Mouse (Mus musculus): Measurements from ENCODE around the gene Patj. TPM values are rescaled to one million over a fixed set of nuclear protein-coding genes. Genes with fewer than 3 reads are reported as not detected.
"Not testable (repeated sequence)": the region's sequence is repeated elsewhere in the genome, so short reads cannot be mapped to it uniquely, and the experiment has no call there.

Patj gene
- polyA plus RNA-seq, 1 experiment from 2014 or later: 2.8 TPM

DNA sequence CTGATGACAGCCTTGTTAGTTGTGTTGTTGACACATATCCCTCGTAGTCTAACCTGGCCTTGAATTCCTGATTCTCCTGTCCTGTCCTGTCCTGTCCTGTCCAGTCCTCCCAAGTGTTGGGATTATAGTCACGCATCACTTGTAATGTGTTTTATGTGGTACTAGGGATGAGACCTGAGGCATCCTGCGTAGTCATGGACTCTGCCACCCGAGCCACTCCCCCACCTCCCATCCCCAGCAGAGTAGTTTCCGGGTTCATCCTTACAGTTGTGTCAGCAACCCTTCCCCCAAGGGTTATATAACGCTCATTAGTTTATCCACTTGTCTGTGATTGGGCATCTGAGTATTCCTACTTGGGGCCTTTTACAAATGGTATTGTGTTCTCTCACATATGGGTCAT is 8.8 kb downstream of the Patj start:
- TF ChIP-seq CTCF (IDR thresholded peaks at IDR 0.05; ENCODE audit: low read depth) (no peak), EP300 (IDR thresholded peaks at IDR 0.05; ENCODE audit: low read depth) (no peak)
- WGBS (ENCODE audit: insufficient replicate concordance): 88% methylated on average over 6 of the region's 6 CpGs
- no peak for DNase-seq
- no peak for ATAC-seq
- H3K36me3 ChIP-seq (replicated peaks; ENCODE audit: insufficient read depth, low read length): no peaks in the 10 kb centered on the region
- H3K4me2 ChIP-seq (ENCODE audit: low read depth, low read length): no peak overlapping the region
- H3K27ac ChIP-seq (ENCODE audit: low read depth): no peak overlapping the region
- H3K4me3 ChIP-seq (ENCODE audit: low read depth, low read length): no peak overlapping the region
- no peaks in the 10 kb centered on the region for H3K27me3 ChIP-seq (ENCODE audit: insufficient read depth, low read length)
- H3K4me1 ChIP-seq (ENCODE audit: insufficient read depth): 0 out of 2 replicates have a peak, but pooled peaks cover 2% of the 10 kb centered on the region
- H3K9me3 ChIP-seq (ENCODE audit: low read length): no peaks in the 10 kb centered on the region
- no peak overlapping the region for H3K9ac ChIP-seq (replicated peaks)

DNA sequence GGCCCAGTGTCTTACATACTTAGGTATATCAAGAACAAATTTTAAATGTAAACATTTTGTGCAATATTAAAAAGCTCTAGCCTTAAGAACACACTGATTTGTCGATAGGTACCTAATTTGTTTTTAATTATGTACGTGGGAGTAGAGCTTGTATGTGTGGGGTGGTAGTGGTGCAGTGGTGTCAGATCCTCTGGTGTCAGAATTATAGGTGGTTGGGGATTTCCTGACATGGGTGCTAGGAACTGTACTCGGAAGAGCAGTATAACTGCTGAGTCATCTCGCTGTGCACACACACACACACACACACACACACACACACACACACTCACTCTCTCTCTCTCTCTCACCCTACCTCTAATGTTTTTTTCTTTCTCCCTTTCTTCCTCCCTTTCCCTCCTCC is 12.9 kb downstream of the Patj start:
- DNase-seq: no peak

DNA sequence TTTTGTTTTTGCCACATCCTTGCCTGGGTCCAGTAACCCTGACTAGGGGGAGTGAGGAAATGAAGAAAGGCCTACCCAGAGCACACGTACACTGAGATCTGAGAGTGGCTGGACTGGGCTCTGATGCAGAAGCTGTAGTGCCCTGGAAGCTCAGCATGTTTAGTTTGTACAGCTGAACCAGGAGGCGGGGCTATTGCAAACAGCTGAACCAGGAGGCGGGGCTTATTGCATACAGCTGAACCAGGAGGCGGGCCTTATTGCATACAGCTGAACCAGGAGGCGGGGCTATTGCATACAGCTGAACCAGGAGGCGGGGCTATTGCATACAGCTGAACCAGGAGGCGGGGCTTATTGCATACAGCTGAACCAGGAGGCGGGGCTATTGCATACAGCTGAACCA is 19.6 kb downstream of the Patj start:
- not testable (repeated sequence) for H3K4me3 ChIP-seq (ENCODE audit: low read depth, low read length); H3K4me2 ChIP-seq (ENCODE audit: low read depth, low read length); ATAC-seq; H3K36me3 ChIP-seq (replicated peaks; ENCODE audit: insufficient read depth, low read length); H3K27me3 ChIP-seq (ENCODE audit: insufficient read depth, low read length); H3K4me1 ChIP-seq (ENCODE audit: insufficient read depth); H3K9me3 ChIP-seq (ENCODE audit: low read length); H3K27ac ChIP-seq (ENCODE audit: low read depth); H3K9ac ChIP-seq (replicated peaks); DNase-seq
- 85% methylated on average over 8 of the region's 8 CpGs for WGBS (ENCODE audit: insufficient replicate concordance)

More for the DNA sequence above, 12.9 kb downstream of the Patj start:
- H3K27me3 ChIP-seq (ENCODE audit: insufficient read depth, low read length): no peaks in the 10 kb centered on the region
- H3K4me2 ChIP-seq (ENCODE audit: low read depth, low read length): no peak overlapping the region
- H3K9me3 ChIP-seq (ENCODE audit: low read length): no peaks in the 10 kb centered on the region
- no peak overlapping the region for H3K4me3 ChIP-seq (ENCODE audit: low read depth, low read length)
- ATAC-seq: no peak
- TF ChIP-seq CTCF (IDR thresholded peaks at IDR 0.05; ENCODE audit: low read depth) (no peak), EP300 (IDR thresholded peaks at IDR 0.05; ENCODE audit: low read depth) (no peak)
- WGBS (ENCODE audit: insufficient replicate concordance): 74% methylated on average over 4 of the region's 4 CpGs
- no peaks in the 10 kb centered on the region for H3K36me3 ChIP-seq (replicated peaks; ENCODE audit: insufficient read depth, low read length)
- H3K4me1 ChIP-seq (ENCODE audit: insufficient read depth): no peaks in the 10 kb centered on the region
- no peak overlapping the region for H3K27ac ChIP-seq (ENCODE audit: low read depth)
- no peak overlapping the region for H3K9ac ChIP-seq (replicated peaks)

DNA sequence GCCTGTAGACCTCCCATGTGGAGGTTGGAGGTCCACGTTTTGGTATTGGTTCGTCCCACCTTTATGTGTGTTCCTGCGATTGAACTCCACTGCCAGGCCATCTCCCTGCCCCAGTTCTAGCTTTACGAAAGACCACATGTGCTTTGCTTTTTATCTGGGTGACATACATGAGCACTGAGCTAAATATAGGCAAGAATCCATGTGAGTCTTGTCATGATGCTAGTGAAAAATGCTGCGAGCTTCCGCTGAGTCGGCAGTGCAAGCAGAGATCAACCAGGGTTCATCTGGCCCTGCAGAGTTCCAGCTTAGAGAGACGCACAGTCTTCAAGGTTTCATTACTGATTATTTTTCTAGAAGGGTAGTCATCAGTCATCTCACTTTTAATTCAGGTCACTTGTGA is 32.8 kb downstream of the Patj start:
- Histone ChIP-seq H3K4me3 (ENCODE audit: low read depth, low read length) (no peak overlapping the region), H3K36me3 (replicated peaks; ENCODE audit: insufficient read depth, low read length) (no peaks in the 10 kb centered on the region), H3K27ac (ENCODE audit: low read depth) (no peak overlapping the region), H3K4me1 (ENCODE audit: insufficient read depth) (no peaks in the 10 kb centered on the region), H3K27me3 (ENCODE audit: insufficient read depth, low read length) (no peaks in the 10 kb centered on the region), H3K9me3 (ENCODE audit: low read length) (no peaks in the 10 kb centered on the region), H3K4me2 (ENCODE audit: low read depth, low read length) (no peak overlapping the region), H3K9ac (replicated peaks) (no peak overlapping the region)
- 77% methylated on average over 8 of the region's 8 CpGs for WGBS (ENCODE audit: insufficient replicate concordance)
- DNase-seq (no peak), ATAC-seq (no peak)
- TF ChIP-seq EP300 (IDR thresholded peaks at IDR 0.05; ENCODE audit: low read depth) (no peak), CTCF (IDR thresholded peaks at IDR 0.05; ENCODE audit: low read depth) (no peak)

DNA sequence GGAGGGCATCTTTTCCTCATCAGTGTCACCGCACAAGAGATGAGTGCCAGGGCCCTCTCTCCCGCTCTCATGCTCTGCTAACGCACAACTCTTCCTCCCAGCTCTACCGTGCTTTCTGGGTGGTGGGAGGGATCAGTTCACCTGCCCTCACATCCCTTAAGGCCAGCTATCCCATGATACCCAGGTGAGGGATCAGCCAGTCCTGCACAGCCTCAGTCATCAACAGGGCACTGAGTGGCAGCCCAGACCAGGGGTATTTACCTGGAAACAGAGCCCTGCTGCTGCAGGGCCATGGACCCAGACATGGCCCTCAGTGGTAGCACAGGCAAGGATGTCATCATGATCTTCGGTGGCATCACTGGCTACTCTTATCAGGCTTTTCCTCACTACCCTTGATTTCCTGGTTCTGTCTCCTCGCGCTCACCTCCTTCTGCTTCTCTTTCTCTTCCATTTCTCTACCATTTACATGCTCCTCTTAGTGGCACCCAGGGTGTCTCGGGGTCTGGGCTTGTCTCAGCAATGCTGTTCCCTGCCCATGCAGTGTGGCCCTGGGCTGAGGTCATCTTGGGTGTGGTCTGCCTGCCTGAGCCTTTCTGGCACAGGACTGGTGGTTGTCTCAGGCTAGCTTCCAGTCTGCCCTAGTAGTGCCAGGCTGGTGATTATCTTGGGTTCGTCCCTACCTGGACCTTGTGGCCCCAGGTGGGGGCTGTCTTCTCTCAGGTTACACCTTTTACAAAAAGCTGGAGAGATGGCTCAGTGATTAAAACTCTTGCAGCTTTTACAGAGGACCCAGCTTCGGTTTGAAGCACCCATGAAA is 40.3 kb downstream of the Patj start:
- Histone ChIP-seq H3K4me1 (ENCODE audit: insufficient read depth) (no peaks in the 10 kb centered on the region), H3K4me2 (ENCODE audit: low read depth, low read length) (peak overlapping the region; percentile 59; the same call in 1 of the 2 replicates), H3K9ac (replicated peaks) (no peak overlapping the region), H3K9me3 (ENCODE audit: low read length) (no peaks in the 10 kb centered on the region), H3K27me3 (ENCODE audit: insufficient read depth, low read length) (no peaks in the 10 kb centered on the region), H3K27ac (ENCODE audit: low read depth) (peak overlapping the region; percentile 72; the same call in 1 of the 2 replicates), H3K4me3 (ENCODE audit: low read depth, low read length) (no peak overlapping the region), H3K36me3 (replicated peaks; ENCODE audit: insufficient read depth, low read length) (no peaks in the 10 kb centered on the region)
- 74% methylated on average over 10 of the region's 10 CpGs for WGBS (ENCODE audit: insufficient replicate concordance)
- ATAC-seq: no peak
- no peak for TF ChIP-seq CTCF (IDR thresholded peaks at IDR 0.05; ENCODE audit: low read depth)
- TF ChIP-seq EP300 (IDR thresholded peaks at IDR 0.05; ENCODE audit: low read depth): no peak
- no peak for DNase-seq

DNA sequence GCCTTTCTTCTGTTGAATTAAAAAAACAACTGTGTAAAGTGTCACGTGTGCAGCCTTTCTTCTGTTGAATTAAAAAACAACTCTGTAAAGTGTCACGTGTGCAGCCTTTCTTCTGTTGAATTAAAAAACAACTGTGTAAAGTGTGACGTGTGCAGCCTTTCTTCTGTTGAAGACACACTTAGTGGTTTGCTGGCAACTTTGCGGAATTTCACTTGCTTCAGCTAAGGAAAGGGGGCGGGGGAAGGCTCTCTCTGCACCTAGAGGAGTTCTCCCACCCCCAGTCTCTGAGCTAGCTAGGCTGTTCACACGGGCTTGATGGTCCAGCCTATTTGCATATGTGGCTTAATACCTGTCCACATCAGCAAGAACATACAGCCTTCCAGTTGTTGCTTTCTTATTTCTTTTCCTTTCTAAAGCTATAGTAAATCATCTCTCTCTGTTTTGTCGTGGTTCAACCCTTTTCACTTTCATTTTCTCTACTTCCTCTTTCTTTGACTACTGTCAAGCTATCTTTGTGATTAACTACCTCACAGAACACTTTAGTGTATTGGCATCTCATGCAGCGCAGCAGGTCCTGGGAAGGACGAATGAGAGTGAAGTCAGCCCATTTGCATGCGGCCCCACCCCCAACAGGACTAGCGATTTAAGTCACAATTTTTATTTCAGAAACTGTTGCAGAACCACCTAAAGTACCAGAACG is 41.2 kb downstream of the Patj start:
- peak; percentile 42 for DNase-seq
- peak overlapping the region; percentile 72; the same call in 1 of the 2 replicates for H3K27ac ChIP-seq (ENCODE audit: low read depth)
- TF ChIP-seq CTCF (IDR thresholded peaks at IDR 0.05; ENCODE audit: low read depth): no peak
- no peak for TF ChIP-seq EP300 (IDR thresholded peaks at IDR 0.05; ENCODE audit: low read depth)
- WGBS (ENCODE audit: insufficient replicate concordance): 27% methylated on average over 12 of the region's 12 CpGs
- no peaks in the 10 kb centered on the region for H3K36me3 ChIP-seq (replicated peaks; ENCODE audit: insufficient read depth, low read length)
- ATAC-seq: peak; percentile 73
- peak overlapping the region; percentile 49 for H3K4me3 ChIP-seq (ENCODE audit: low read depth, low read length)
- no peaks in the 10 kb centered on the region for H3K27me3 ChIP-seq (ENCODE audit: insufficient read depth, low read length)
- H3K4me2 ChIP-seq (ENCODE audit: low read depth, low read length): peak overlapping the region; percentile 59
- H3K9ac ChIP-seq (replicated peaks): peak overlapping the region; percentile 22; the same call in 1 of the 2 replicates
- no peaks in the 10 kb centered on the region for H3K4me1 ChIP-seq (ENCODE audit: insufficient read depth)
- H3K9me3 ChIP-seq (ENCODE audit: low read length): no peaks in the 10 kb centered on the region

Data from liver, postnatal 0 days (tissue).